Mouse (Mus musculus) frontal cortex, postnatal 10 days (tissue): Measurements from ENCODE around the gene Gm6020.
"Not testable (repeated sequence)": the region's sequence is repeated elsewhere in the genome, so short reads cannot be mapped to it uniquely, and the experiment has no call there.

Source experiments
- DNase-seq, 2 experiments: peaks; one replicate each; pipeline ENCODE4 v3.0.0; 2022; ENCODE audit warnings: low spot score in 2 of 2, mixed read lengths in 1 of 2

Gene Gm6020

DNA sequence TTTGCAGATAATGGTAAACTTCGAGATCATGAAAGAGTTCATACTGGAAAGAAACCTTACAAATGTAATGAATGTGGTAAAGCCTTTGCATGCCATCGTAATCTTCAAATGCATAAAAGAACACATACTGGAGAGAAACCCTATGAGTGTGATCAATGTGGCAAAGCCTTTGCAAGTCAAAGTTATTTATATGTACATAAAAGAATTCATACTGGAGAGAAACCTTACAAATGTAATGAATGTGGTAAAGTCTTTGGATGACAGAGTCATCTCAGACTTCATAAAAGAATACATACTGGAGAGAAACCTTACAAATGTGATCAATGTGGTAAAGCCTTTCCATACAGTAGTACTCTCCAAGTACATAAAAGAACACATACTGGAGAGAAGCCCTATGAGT lies at the start of gene Gm6020:
Gm6020 (plus strand) TSS at position 301 of the 400 bp plus-strand sequence.
- DNase-seq: not testable (repeated sequence)

- no peak for DNase-seq
Observed at GRCm38 (mm10) chr19:61138655-61139054, 45.0 kb upstream of the Gm6020 start.

DNA sequence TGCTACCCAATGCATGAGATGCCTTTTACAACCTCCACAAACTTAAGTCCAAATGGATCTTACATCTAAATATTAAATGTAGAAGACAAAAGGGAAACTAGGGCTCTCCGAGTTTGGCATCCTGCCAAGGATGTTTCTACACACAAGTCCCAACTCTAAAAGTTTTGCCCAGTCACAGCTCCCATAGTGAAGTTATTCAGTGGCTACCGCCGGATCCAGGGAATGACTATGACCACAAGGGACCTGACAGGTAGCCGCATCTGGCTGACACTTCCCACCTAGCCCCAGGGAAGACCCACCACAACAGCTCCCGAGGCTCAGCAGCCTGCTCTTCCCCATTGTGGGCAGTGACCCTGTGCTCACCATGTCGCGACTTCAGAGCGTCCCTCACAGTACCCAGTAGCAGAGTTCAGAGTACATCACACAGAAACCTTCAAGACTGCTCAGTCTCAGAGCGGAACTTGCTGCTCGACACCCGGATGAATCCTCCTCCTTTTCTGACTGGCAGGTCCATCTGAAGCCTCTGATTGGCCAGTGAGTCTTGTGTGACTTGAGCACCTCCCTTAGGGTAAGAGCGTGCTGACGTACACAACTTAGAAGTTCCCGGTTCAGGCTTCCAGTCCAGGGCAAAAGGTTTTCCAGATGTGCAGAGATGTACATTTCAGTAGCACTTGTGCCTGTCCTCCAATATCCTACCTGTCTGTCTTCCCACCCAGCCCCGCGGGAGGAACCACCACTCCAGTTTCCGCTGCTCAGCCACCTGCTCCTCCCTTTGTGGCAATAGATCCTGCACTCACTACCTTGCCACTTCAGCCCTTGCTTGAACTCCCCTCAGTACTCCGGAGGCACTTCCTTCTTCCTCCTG lies 43.1 kb upstream of the Gm6020 start, which contains the start of gene Zfp950:
Zfp950 (minus strand) TSS at position 499 of the 865 bp plus-strand sequence.
- peak; percentile 77 to 82 for DNase-seq

GRCm38 (mm10) chr19:61141299-61141698 lies 42.4 kb upstream of the Gm6020 start:
- no peak for DNase-seq

GRCm38 (mm10) chr19:61151372-61151700 lies 32.4 kb upstream of the Gm6020 start:
- no peak for DNase-seq

GRCm38 (mm10) chr19:61151701-61152420 lies 31.8 kb upstream of the Gm6020 start:
- DNase-seq: no peak

GRCm38 (mm10) chr19:61175756-61176324 lies 7.8 kb upstream of the Gm6020 start, which contains the start of gene Gm7102:
TSS of gene Gm7102 (minus strand) at chr19:61176309.
- DNase-seq: no peak

GRCm38 (mm10) chr19:61199316-61199715 lies 15.6 kb downstream of the Gm6020 start:
- DNase-seq: peak; percentile 70 to 80

DNA sequence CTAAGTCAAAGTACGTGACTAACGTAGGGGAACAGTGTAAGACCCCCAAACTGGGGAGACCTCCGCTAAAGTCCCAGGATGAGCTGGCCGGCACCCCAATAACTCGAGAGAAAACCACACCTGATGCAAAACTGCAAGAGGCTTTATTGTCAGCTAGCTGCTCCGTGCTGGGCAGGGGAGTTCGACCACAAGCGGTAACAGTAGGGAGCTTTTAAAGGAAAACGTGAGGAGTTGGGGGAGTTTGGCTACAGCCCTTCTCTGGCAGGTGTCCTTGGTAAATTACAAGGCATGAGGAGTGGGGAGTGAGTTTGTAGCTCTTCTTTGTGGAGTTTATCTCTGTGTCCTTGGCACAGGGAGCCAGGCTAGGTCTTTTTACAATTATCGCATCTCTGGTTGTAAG lies 16.1 kb downstream of the Gm6020 start:
- DNase-seq: no peak

- DNase-seq: not testable (repeated sequence)
Observed at GRCm38 (mm10) chr19:61207506-61207905, 23.8 kb downstream of the Gm6020 start.

DNA sequence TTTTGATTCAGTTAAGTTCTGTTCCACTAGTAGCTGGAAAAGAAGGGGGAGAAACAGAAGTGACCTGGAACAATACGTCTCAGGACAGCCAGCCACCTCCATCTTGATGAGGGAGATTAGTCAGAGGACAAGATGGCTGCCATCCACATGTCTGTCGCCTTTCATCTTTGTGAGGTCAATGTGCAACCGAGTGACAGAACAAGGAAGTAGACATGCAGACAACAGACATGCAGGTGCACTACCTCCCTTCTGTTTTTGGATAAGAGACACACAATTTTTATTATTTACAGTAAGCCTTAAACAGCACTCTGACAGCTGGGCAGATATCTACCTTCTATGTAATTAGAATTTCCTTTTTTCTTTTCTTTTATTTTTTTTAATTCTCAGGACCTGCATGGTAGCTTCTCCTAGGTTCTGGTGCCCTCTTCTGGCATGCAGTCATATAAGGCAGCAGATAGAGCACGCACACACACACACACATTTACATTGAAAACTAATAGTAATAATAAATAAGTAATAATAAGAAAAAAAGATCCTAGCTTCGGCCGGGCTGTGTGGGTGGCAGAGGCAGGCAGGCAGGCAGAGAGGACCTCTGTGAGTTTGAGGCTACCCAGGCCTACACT lies 40.1 kb downstream of the Gm6020 start:
- DNase-seq: no peak

DNA sequence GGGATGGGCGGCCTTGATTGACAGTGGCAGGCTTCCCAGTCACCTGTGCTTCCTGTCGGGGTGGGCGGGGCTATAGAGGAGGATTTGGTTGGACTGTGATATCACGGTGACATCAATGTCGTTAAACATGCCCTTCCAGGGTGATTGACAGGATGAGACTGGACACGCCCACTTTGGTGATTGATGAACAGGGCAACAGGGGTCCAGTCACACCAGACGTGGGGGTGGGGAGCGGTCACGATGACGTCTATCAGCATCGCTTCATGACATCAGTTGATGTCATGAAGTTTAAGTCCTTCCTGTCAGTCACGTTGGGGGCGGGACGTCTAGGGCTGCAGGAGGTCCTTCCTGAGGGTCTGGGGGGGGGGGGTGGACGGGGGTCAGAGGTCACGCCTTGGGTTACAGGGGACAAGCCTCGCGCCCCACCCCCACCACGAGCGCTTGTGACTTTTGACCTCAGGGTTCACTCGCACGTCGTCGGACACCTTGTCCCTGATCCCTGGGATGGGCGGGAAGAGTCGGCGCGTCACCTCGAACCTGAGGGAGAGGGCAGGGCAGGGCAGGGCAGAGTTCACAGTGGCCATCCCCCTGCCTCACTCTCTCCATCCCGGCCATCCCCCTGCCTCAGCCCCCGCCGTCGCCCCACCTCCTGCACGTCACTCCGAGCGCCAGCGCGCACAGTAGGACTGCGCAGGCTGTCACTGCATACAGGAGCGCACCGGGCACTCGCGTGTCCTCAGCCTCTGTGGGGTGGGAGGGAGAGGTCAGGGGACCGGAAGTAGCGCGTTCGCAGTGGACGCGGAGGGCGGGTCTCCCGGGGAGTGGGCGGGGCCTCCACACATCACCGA lies 41.2 kb downstream of the Gm6020 start:
- peak; percentile 33 to 53 for DNase-seq

DNA sequence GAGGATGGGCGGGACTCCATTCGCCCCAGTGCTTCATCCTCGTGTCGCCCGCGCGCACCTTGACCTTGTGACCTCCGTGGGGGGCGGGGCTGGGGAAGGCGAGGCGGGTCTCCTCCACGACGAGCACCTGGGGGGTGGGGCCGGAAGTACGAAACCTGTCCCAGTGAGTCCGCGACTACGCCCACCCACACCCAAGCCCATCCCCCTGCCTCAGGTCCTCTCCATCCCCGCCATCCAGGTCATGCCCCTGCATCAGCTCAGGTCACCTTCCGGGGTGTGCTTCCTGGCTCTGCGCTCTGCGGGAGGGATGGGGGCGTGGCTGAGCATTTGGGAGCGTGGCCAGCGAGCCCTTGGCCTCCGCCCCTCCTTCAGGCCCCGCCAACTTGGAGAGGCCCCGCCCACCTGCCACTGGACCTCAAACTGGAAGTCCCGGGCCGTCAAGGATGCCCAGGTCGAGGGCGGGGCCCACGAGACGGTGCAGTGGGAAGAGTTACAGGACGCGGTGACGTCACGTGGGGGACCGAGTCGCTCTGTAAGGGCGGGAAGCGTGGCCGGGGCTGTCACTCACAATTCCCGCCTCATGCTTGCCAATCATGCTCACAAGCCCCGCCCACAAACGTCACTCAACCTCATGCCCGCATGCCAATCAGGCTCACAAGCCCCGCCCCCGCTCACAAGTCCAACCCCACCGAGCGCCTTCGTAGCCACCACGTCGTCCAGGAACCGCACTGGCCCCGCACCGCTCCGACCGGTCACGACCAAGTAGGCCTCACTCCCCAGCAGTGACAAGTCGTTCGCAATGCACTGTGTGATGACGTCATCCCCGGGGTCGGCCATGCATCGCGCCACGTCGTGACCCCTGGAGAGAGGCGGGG lies 42.1 kb downstream of the Gm6020 start:
- peak; percentile 93 to 94 for DNase-seq

DNA sequence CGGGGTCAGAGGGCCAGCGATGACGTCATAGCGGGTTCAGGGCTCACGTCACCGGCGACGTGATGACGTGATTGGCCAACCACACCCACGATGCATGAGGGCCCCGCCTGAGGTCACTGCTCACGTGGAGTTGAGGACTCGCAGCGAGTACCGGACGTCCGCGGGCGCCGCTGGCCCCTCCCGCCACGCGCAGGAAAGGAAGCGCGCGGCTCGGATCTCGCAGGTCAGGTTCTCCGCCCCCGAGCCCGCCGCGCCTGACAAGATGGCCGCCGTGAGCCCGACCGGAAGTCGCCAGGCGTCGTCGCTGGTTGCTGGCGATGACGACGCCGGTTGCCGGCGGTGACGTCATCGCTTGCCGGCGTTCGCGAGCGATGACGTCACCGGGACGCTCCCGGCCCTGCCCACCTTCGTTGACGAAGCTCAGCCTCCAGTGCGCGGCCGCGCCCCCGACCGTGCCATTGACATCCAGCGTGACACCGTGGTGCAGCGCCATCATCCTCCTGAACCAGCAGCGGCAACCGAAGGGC lies 42.8 kb downstream of the Gm6020 start:
- peak; percentile 84 to 86 for DNase-seq

- DNase-seq: peak; percentile 91 to 93
Observed at GRCm38 (mm10) chr19:61226928-61227854, 43.5 kb downstream of the Gm6020 start.

- DNase-seq: peak; percentile 44 to 48
Observed at GRCm38 (mm10) chr19:61227941-61228701, 44.4 kb downstream of the Gm6020 start, which contains the start of gene Csf2ra. TSS of gene Csf2ra (minus strand) at chr19:61228429.
